ENCODE assay signal across 12 mouse cellular contexts in genomic region chr4:84942059-84942458, GRCm38 (mm10). TPM values are rescaled to one million over a fixed set of nuclear protein-coding genes. Genes with fewer than 3 reads are reported as not detected.
DNase-seq lines count a peak whose midpoint lies in the region; ATAC-seq and TF ChIP-seq lines count a peak whose summit lies in the region.
"Had no signal": no experiment of that assay in that cellular context is flagged by ENCODE, and none has a peak within 500 bp of the region (broad histone marks: within the 10 kb centered on the region; RNA-seq: fewer than 3 reads in every experiment).

No protein-coding gene starts in this region.

- peak; percentile 10 for DNase-seq in lung, embryonic 14.5 days
- no peak for DNase-seq in lung, postnatal 36 days
- DNase-seq in forebrain, postnatal 0 days = peak; percentile 2
- peak; percentile 17 for DNase-seq in layer of hippocampus, adult 9-11 months
- no peak for DNase-seq in urinary bladder, adult 2 months (ENCODE audit: low spot score)
- no peak for DNase-seq in kidney, adult 9 months
- DNase-seq in heart, postnatal 25 days (ENCODE audit: low spot score) = no peak
- DNase-seq: cerebellum, postnatal 36 days; kidney, postnatal 14 days had no signal

- H3K9ac ChIP-seq in lung, embryonic 14.5 days = no peak overlapping the region
- H3K9ac ChIP-seq in forebrain, postnatal 0 days = no peak overlapping the region
- H3K9ac ChIP-seq in neural tube, embryonic 14.5 days (replicated peaks; ENCODE audit: low read depth, low read length) = no peak overlapping the region
- H3K9ac ChIP-seq: lung, embryonic 15.5 days had no signal

- TF ChIP-seq CTCF in lung, embryonic 14.5 days (IDR thresholded peaks at IDR 0.05; ENCODE audit: low read depth) = no peak
- no peak for TF ChIP-seq CTCF in forebrain, postnatal 0 days (IDR thresholded peaks at IDR 0.05; ENCODE audit: low read depth)

- intact Hi-C loops in heart, postnatal 25 days (cut with DNase I) = no loop called here

- H3K36me3 ChIP-seq in lung, embryonic 14.5 days (ENCODE audit: insufficient read depth) = no peaks in the 10 kb centered on the region
- H3K36me3 ChIP-seq in forebrain, postnatal 0 days (ENCODE audit: insufficient read depth) = no peaks in the 10 kb centered on the region
- H3K36me3 ChIP-seq in neural tube, embryonic 14.5 days (ENCODE audit: control insufficient read depth, insufficient read depth, low read length) = no peaks in the 10 kb centered on the region
- H3K36me3 ChIP-seq: lung, embryonic 15.5 days had no signal

- no peak overlapping the region for H3K4me3 ChIP-seq in lung, embryonic 14.5 days (ENCODE audit: low read depth, low read length)
- H3K4me3 ChIP-seq in forebrain, postnatal 0 days (ENCODE audit: low read depth, low read length) = no peak overlapping the region
- H3K4me3 ChIP-seq in neural tube, embryonic 14.5 days (ENCODE audit: low read depth, low read length) = no peak overlapping the region
- H3K4me3 ChIP-seq: lung, embryonic 15.5 days had no signal

- H3K4me2 ChIP-seq in lung, embryonic 14.5 days = no peak overlapping the region
- no peak overlapping the region for H3K4me2 ChIP-seq in forebrain, postnatal 0 days (ENCODE audit: low read depth)
- no peak overlapping the region for H3K4me2 ChIP-seq in neural tube, embryonic 14.5 days (ENCODE audit: low read depth, low read length)
- H3K4me2 ChIP-seq: lung, embryonic 15.5 days had no signal

- no peaks in the 10 kb centered on the region for H3K4me1 ChIP-seq in lung, embryonic 14.5 days (ENCODE audit: insufficient read depth)
- H3K4me1 ChIP-seq in forebrain, postnatal 0 days (ENCODE audit: insufficient read depth) = no peaks in the 10 kb centered on the region
- 0 out of 2 replicates have a peak, but pooled peaks cover 3% of the 10 kb centered on the region for H3K4me1 ChIP-seq in neural tube, embryonic 14.5 days (ENCODE audit: control insufficient read depth, insufficient read depth, low read length)
- H3K4me1 ChIP-seq: lung, embryonic 15.5 days had no signal

- no peaks in the 10 kb centered on the region for H3K27me3 ChIP-seq in lung, embryonic 14.5 days (ENCODE audit: insufficient read depth, low read length)
- no peaks in the 10 kb centered on the region for H3K27me3 ChIP-seq in forebrain, postnatal 0 days (ENCODE audit: insufficient read depth, low read length)
- no peaks in the 10 kb centered on the region for H3K27me3 ChIP-seq in neural tube, embryonic 14.5 days (ENCODE audit: control insufficient read depth, insufficient read depth, low read length)
- H3K27me3 ChIP-seq: lung, embryonic 15.5 days had no signal

- ATAC-seq in lung, embryonic 14.5 days (ENCODE audit: insufficient read depth) = no peak
- peak; percentile 63 for ATAC-seq in forebrain, postnatal 0 days
- ATAC-seq in neural tube, embryonic 14.5 days (ENCODE audit: low read depth) = peak; percentile 90
- ATAC-seq: inflammation-experienced regulatory T-cells, adult 6 months had no signal

- no peaks in the 10 kb centered on the region for H3K9me3 ChIP-seq in lung, embryonic 14.5 days (ENCODE audit: low read depth, low read length)
- H3K9me3 ChIP-seq in forebrain, postnatal 0 days (ENCODE audit: low read length) = no peaks in the 10 kb centered on the region
- H3K9me3 ChIP-seq in neural tube, embryonic 14.5 days (ENCODE audit: control insufficient read depth, low read length) = no peaks in the 10 kb centered on the region
- H3K9me3 ChIP-seq: lung, embryonic 15.5 days had no signal

- 38% methylated on average over 2 of the region's 2 CpGs for WGBS in lung, embryonic 14.5 days
- 47% methylated on average over 2 of the region's 2 CpGs for WGBS in forebrain, postnatal 0 days
- 36% methylated on average over 2 of the region's 2 CpGs for WGBS in neural tube, embryonic 14.5 days

- H3K27ac ChIP-seq in lung, embryonic 14.5 days (ENCODE audit: low read depth) = no peak overlapping the region
- no peak overlapping the region for H3K27ac ChIP-seq in forebrain, postnatal 0 days (ENCODE audit: low read depth, low read length)
- peak overlapping the region; percentile 57; the same call in 1 of the 2 replicates for H3K27ac ChIP-seq in neural tube, embryonic 14.5 days (ENCODE audit: low read depth, low read length)
- H3K27ac ChIP-seq: lung, embryonic 15.5 days had no signal

RNA-seq across cellular contexts. Expression of gene Cntln, which starts 58.0 kb away (rescaled TPM):
- 15.6 and 16.0 TPM in 2 replicates for polyA plus RNA-seq in lung, embryonic 14.5 days (2014; fragmentation: Nextera tagmentation; extraction: Ambion mirVana)
- total RNA-seq in forebrain, postnatal 0 days (2014; rRNA removed) = 9.2 and 11.0 TPM in 2 replicates
- polyA plus RNA-seq in forebrain, postnatal 0 days (2015; fragmentation: Nextera tagmentation; extraction: Ambion mirVana) = 3.7 and 4.6 TPM in 2 replicates
- 6.5 and 7.9 TPM in 2 replicates for polyA plus RNA-seq in neural tube, embryonic 14.5 days (2014; fragmentation: Nextera tagmentation; extraction: Ambion mirVana)
- polyA plus RNA-seq in urinary bladder, adult 2 months (2012; rRNA removed) = 7.9 and 8.1 TPM in 2 replicates
- 1 to 10 TPM; 2.2 to 3.0 TPM for total RNA-seq in heart, postnatal 25 days (2021)

Comparison
In these comparisons a context has a peak if more than half of its experiments do, and no peak if none do; other contexts are left out.
1. DNase-seq: peak in lung, embryonic 14.5 days (single experiment), forebrain, postnatal 0 days (single experiment) and layer of hippocampus, adult 9-11 months (single experiment); none in lung, postnatal 36 days (single experiment), urinary bladder, adult 2 months (single experiment), kidney, adult 9 months (single experiment) and heart, postnatal 25 days (single experiment).